Mouse (Mus musculus): ENCODE measurements at regions not wholly inside any gene's neighbourhood (a gene's known extent, or its start where the extent isn't known, plus 50 kb on each side); places are given as distances from the start of the nearest gene placed in this dataset.

DNA sequence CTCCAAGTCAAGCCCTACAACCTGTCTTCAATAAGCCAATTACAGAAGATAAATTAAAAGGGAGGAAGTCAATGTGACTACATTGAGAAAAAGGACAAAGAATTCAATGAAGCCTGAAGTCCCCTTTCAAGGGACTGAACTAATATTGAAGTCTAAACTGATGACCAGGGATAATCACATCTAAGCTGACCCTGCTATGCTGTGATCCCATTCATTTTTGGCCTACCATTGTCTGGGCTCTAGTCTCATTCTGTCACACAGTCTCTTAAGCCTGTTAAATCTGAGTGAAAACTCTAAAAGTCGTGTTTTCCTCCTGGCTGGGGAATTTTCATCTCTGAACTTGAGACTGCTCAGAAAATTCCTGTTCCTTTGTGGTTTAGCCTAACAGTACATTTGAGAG is 2480.0 kb upstream of the Cdh20 start:
- no peak for TF ChIP-seq CTCF (IDR thresholded peaks at IDR 0.05; ENCODE audit: borderline replicate concordance, extremely low read depth, insufficient read depth, insufficient read length)
- TF ChIP-seq POLR2A (IDR thresholded peaks at IDR 0.05; ENCODE audit: borderline replicate concordance, extremely low read depth, insufficient read depth, insufficient read length, poor library complexity, severe bottlenecking), result no peak

Measured in brain, embryonic 14.5 days (tissue).